Mouse (Mus musculus) spleen, adult 2 months (tissue): Measurements from ENCODE around the gene Bco2. TPM values are rescaled to one million over a fixed set of nuclear protein-coding genes. Genes with fewer than 3 reads are reported as not detected.

Source experiments
- DNase-seq, 2 experiments: peaks; one replicate each; pipeline versions ENCODE4 v3.0.0 to v3.0.0-alpha.2; 2012 to 2021; ENCODE audit warnings: low spot score in 2 of 2, low read depth in 1 of 2
- H3K27ac ChIP-seq: fragments of 200-500 bp; 2 replicates; pipeline ENCODE4 v1.5.1; 2012; ENCODE audit warnings: low read length, inconsistent platforms; ENCODE audit not compliant: insufficient read depth
- H3K27me3 ChIP-seq: fragments of 200-500 bp; 2 replicates; pipeline ENCODE4 v1.6.1; 2012; ENCODE audit warnings: mild to moderate bottlenecking, moderate library complexity, low read length, inconsistent platforms; ENCODE audit not compliant: control insufficient read depth, insufficient read depth
- H3K36me3 ChIP-seq: fragments of 200-500 bp; 2 replicates; pipeline ENCODE4 v1.6.1; 2012; ENCODE audit warnings: mild to moderate bottlenecking, low read length, inconsistent platforms; ENCODE audit not compliant: control insufficient read depth, insufficient read depth
- H3K4me1 ChIP-seq: fragments of 200-500 bp; 2 replicates; pipeline ENCODE4 v1.6.1; 2011; ENCODE audit warnings: inconsistent platforms; ENCODE audit not compliant: control insufficient read depth, insufficient read depth, insufficient read length
- H3K4me3 ChIP-seq: fragments of 200-500 bp; 2 replicates; pipeline ENCODE4 v1.5.1; 2011; ENCODE audit warnings: mild to moderate bottlenecking, inconsistent platforms; ENCODE audit not compliant: insufficient read depth, insufficient read length; ENCODE audit errors: extremely low read depth
- CTCF ChIP-seq: fragments of 200-500 bp; IDR thresholded peaks from 2 replicates; pipeline ENCODE4 v1.5.1; 2011; ENCODE audit warnings: mild to moderate bottlenecking, inconsistent platforms; ENCODE audit not compliant: insufficient read depth, insufficient read length, insufficient replicate concordance; ENCODE audit errors: extremely low read depth
- POLR2A ChIP-seq: fragments of 200-500 bp; IDR thresholded peaks from 2 replicates; pipeline ENCODE4 v1.6.1; 2011; ENCODE audit warnings: low read depth, low read length, inconsistent platforms
- WGBS: fragments of 180-500 bp; shearing (Covaris S2); methylation state at CpG from one replicate; pipeline ENCODE4 v1.1.7; 2018; 5-methylcytosine and 5-hydroxymethylcytosine counted together
- polyA plus RNA-seq: library from polyadenylated mRNA; depleted of rRNA; stranded (reverse); fragments of >200 nt; gene quantifications from 2 replicates; pipeline ENCODE4 v1.2.3, GENCODE M21; 2012; rRNA removed

Bco2 gene
- polyA plus RNA-seq, 1 experiment: 0.62 TPM

GRCm38 (mm10) chr9:50495405-50496150 lies 59.4 kb downstream of the Bco2 start:
- Histone ChIP-seq H3K4me3 (no peak overlapping the region), H3K36me3 (no peaks in the 10 kb centered on the region), H3K27ac (no peak overlapping the region), H3K4me1 (peaks cover 3% of the 10 kb centered on the region; the same call in 1 of the 2 replicates), H3K27me3 (no peaks in the 10 kb centered on the region)
- DNase-seq: no peak
- 83% methylated on average over 10 of the region's 10 CpGs for WGBS
- TF ChIP-seq CTCF: no peak
- no peak for TF ChIP-seq POLR2A

- TF ChIP-seq CTCF: no peak
- Histone ChIP-seq H3K4me3 (no peak within 1 kb of the TSS), H3K27ac (no peak within 1 kb of the TSS), H3K36me3 (no peaks in the 10 kb centered on the region), H3K27me3 (no peaks in the 10 kb centered on the region), H3K4me1 (peaks cover 3% of the 10 kb centered on the region; the same call in 1 of the 2 replicates)
- 95% methylated on average over 6 of the region's 6 CpGs for WGBS
- no peak for DNase-seq
Measured at GRCm38 (mm10) chr9:50494311-50494710, 60.7 kb downstream of the Bco2 start, which contains the start of gene Plet1. Plet1 (plus strand) TSS chr9:50494525.

- DNase-seq: no peak
- Histone ChIP-seq H3K27ac (no peak overlapping the region), H3K27me3 (no peaks in the 10 kb centered on the region), H3K36me3 (no peaks in the 10 kb centered on the region), H3K4me1 (no peaks in the 10 kb centered on the region), H3K4me3 (no peak overlapping the region)
- TF ChIP-seq CTCF (no peak), POLR2A (no peak)
- 86% methylated on average over 2 of the region's 2 CpGs for WGBS
Measured at GRCm38 (mm10) chr9:50493777-50494176, 61.2 kb downstream of the Bco2 start.

GRCm38 (mm10) chr9:50491531-50492045 lies 63.4 kb downstream of the Bco2 start:
- H3K27ac ChIP-seq: no peak overlapping the region
- no peaks in the 10 kb centered on the region for H3K36me3 ChIP-seq
- no peak overlapping the region for H3K4me3 ChIP-seq
- DNase-seq: no peak
- H3K4me1 ChIP-seq: no peaks in the 10 kb centered on the region
- no peak for TF ChIP-seq POLR2A
- TF ChIP-seq CTCF: no peak
- WGBS: 50% methylated on average over 2 of the region's 2 CpGs
- H3K27me3 ChIP-seq: no peaks in the 10 kb centered on the region

- Histone ChIP-seq H3K4me1 (no peaks in the 10 kb centered on the region), H3K27me3 (no peaks in the 10 kb centered on the region), H3K36me3 (no peaks in the 10 kb centered on the region), H3K4me3 (no peak overlapping the region), H3K27ac (no peak overlapping the region)
- no peak for TF ChIP-seq POLR2A
- TF ChIP-seq CTCF: no peak
- DNase-seq: no peak
Measured at GRCm38 (mm10) chr9:50490836-50491235, 64.1 kb downstream of the Bco2 start.

- WGBS: 69% methylated on average over 10 of the region's 10 CpGs
Measured at GRCm38 (mm10) chr9:50485521-50485920, 69.5 kb downstream of the Bco2 start.

More at GRCm38 (mm10) chr9:50485521-50485920, 69.5 kb downstream of the Bco2 start:
- no peaks in the 10 kb centered on the region for H3K27me3 ChIP-seq
- H3K4me1 ChIP-seq: no peaks in the 10 kb centered on the region
- H3K36me3 ChIP-seq: no peaks in the 10 kb centered on the region
- no peak overlapping the region for H3K4me3 ChIP-seq
- no peak for TF ChIP-seq CTCF
- TF ChIP-seq POLR2A: no peak
- DNase-seq: no peak
- H3K27ac ChIP-seq: no peak overlapping the region

Other genes starting within 250 kb of the Bco2 start
- 37.2 and 65.1 TPM in 2 replicates for gene Rpl10-ps3, start 210.2 kb downstream of the Bco2 start, polyA plus RNA-seq
- gene Plet1, start 60.7 kb downstream of the Bco2 start, polyA plus RNA-seq: 0.14 TPM in 2 replicates
- 27.8 and 56.4 TPM in 2 replicates for gene Pts, start 26.5 kb downstream of the Bco2 start, polyA plus RNA-seq
- 10.7 and 12.6 TPM in 2 replicates for gene Il18, start 354 bp downstream of the Bco2 start, polyA plus RNA-seq
- gene Tex12, start 6.1 kb upstream of the Bco2 start, polyA plus RNA-seq: not detected in 2 replicates
- 70.6 and 73.2 TPM in 2 replicates for gene Sdhd, start 48.6 kb upstream of the Bco2 start, polyA plus RNA-seq
- gene Timm8b, start 48.7 kb upstream of the Bco2 start, polyA plus RNA-seq: 39.0 and 67.3 TPM in 2 replicates
- 0.07 and 0.18 TPM in 2 replicates for gene Pih1d2, start 62.1 kb upstream of the Bco2 start, polyA plus RNA-seq
- gene Nkapd1, start 62.3 kb upstream of the Bco2 start, polyA plus RNA-seq: 4.0 and 4.4 TPM in 2 replicates
- gene Dlat, start 104.6 kb upstream of the Bco2 start, polyA plus RNA-seq: 4.9 and 5.2 TPM in 2 replicates
- 0.35 and 0.73 TPM in 2 replicates for gene Dixdc1, start 184.3 kb upstream of the Bco2 start, polyA plus RNA-seq
- gene 2310030G06Rik, start 191.4 kb upstream of the Bco2 start, polyA plus RNA-seq: 0.71 and 0.94 TPM in 2 replicates
- 13.5 and 19.8 TPM in 2 replicates for gene Cryab, start 196.1 kb upstream of the Bco2 start, polyA plus RNA-seq
- 5.4 and 6.0 TPM in 2 replicates for gene Hspb2, start 197.2 kb upstream of the Bco2 start, polyA plus RNA-seq
- 2.6 and 3.2 TPM in 2 replicates for gene Fdxacb1, start 213.1 kb upstream of the Bco2 start, polyA plus RNA-seq
- gene Alg9, start 219.8 kb upstream of the Bco2 start, polyA plus RNA-seq: 10.4 and 12.3 TPM in 2 replicates
- gene 1110032A03Rik, start 220.3 kb upstream of the Bco2 start, polyA plus RNA-seq: 9.2 and 10.5 TPM in 2 replicates